Mouse (Mus musculus) kidney, adult 2 months (tissue): Measurements from ENCODE around the gene Ifnar1.

ENCODE experiments used
- CTCF ChIP-seq: fragments of 200-500 bp; conservative IDR thresholded peaks from 2 replicates; pipeline ENCODE4 v1.5.1; 2011; ENCODE audit warnings: low read depth, mild to moderate bottlenecking, control low read depth, low read length, moderate library complexity, mixed read lengths; ENCODE audit not compliant: insufficient read depth, insufficient read length
- POLR2A ChIP-seq: fragments of 200-500 bp; IDR thresholded peaks from one replicate; pipeline ENCODE4 v1.6.1; 2011; ENCODE audit warnings: low read depth, low read length, control low read depth

GRCm38 (mm10) chr16:91464594-91465504 is 20.2 kb upstream of the Ifnar1 start:
- TF ChIP-seq POLR2A: no peak
- TF ChIP-seq CTCF: no peak
